ENCODE assay signal across 7 mouse cellular contexts in genomic region chr9:110053305-110054079, GRCm38 (mm10).
A peak's percentile ranks its signal among the peaks of the same experiment; 100 is the strongest.
DNase-seq lines count a peak whose midpoint lies in the region; ATAC-seq lines count a peak whose summit lies in the region.

No protein-coding gene starts in this region.

- H3K27me3 ChIP-seq in neural tube, embryonic 12.5 days (replicated peaks) = no peaks in the 10 kb centered on the region

- DNase-seq in cerebellum, postnatal 14 days = peak; percentile 85 to 87
- DNase-seq in frontal cortex, postnatal 36 days (ENCODE audit: low spot score in 2 of 2) = peak; percentile 56 to 68
- peak; percentile 80 for DNase-seq in layer of hippocampus, adult 9-11 months
- DNase-seq in adrenal gland, postnatal 36 days = no peak
- no peak for DNase-seq in gastrocnemius, postnatal 36 days

- intact Hi-C loops in gastrocnemius, postnatal 36 days (cut with DNase I) = no loop called here

- WGBS in neural tube, embryonic 12.5 days = 8% methylated on average over 8 of the region's 8 CpGs

- peak overlapping the region; percentile 69 for H3K4me2 ChIP-seq in neural tube, embryonic 12.5 days (replicated peaks)

- peaks cover 48% of the 10 kb centered on the region for H3K4me1 ChIP-seq in neural tube, embryonic 12.5 days

- H3K9me3 ChIP-seq in neural tube, embryonic 12.5 days = no peaks in the 10 kb centered on the region

- H3K27ac ChIP-seq in neural tube, embryonic 12.5 days = peak overlapping the region; percentile 97

- H3K4me3 ChIP-seq in neural tube, embryonic 12.5 days = peak overlapping the region; percentile 39

- H3K9ac ChIP-seq in neural tube, embryonic 12.5 days = peak overlapping the region; percentile 60

- H3K36me3 ChIP-seq in neural tube, embryonic 12.5 days = no peaks in the 10 kb centered on the region

- peak; percentile 84 for ATAC-seq in cerebellum, adult (ENCODE audit: insufficient number of reproducible peaks, low FRiP score, low TSS enrichment)
- peak; percentile 89 for ATAC-seq in neural tube, embryonic 12.5 days (ENCODE audit: low FRiP score, low read depth)

Comparison
In these comparisons a context has a peak if more than half of its experiments do, and no peak if none do; other contexts are left out.
1. DNase-seq: peak in cerebellum, postnatal 14 days (2 of 2), frontal cortex, postnatal 36 days (2 of 2) and layer of hippocampus, adult 9-11 months (single experiment); none in adrenal gland, postnatal 36 days (0 of 2) and gastrocnemius, postnatal 36 days (0 of 2).